Mouse (Mus musculus): ENCODE measurements around the gene Ptprb. TPM values are rescaled to one million over a fixed set of nuclear protein-coding genes. Genes with fewer than 3 reads are reported as not detected.
A peak's percentile ranks its signal among the peaks of the same experiment; 100 is the strongest.

Gene Ptprb
- 2.0 and 2.8 TPM in 2 replicates for polyA plus RNA-seq (2016; fragmentation: Nextera tagmentation; extraction: Ambion mirVana)

DNA sequence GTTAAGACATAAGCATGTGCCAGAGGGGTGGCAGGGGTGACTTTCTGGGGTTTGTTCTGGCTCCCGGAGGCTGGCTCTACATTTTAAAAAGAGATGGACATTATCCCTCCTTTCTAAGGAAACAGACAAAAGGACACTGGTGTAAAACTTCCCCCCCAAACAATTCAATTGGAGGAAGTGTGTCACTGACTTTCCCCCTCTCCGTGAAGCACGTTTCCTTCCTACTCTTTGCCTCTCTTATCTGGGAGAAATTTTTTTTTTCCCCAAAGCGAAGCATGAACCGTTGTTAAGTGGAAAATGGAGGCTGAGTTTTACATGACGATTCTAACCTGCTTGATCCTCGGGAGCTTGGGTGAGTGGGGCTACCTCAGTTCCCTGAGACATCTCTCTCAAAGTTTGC lies at the start of gene Ptprb:
Ptprb (plus strand) TSS at position 244 of the 400 bp plus-strand sequence.
- DNase-seq (ENCODE audit: low spot score) = no peak
- Histone ChIP-seq H3K9me3 (replicated peaks) (no peaks in the 10 kb centered on the region), H3K27ac (replicated peaks) (no peak within 1 kb of the TSS), H3K36me3 (no peaks in the 10 kb centered on the region), H3K4me3 (no peak within 1 kb of the TSS), H3K27me3 (ENCODE audit: low read depth, poor library complexity, severe bottlenecking) (no peaks in the 10 kb centered on the region), H3K4me1 (no peaks in the 10 kb centered on the region)
- WGBS = 82% methylated on average over 7 of the region's 7 CpGs

DNA sequence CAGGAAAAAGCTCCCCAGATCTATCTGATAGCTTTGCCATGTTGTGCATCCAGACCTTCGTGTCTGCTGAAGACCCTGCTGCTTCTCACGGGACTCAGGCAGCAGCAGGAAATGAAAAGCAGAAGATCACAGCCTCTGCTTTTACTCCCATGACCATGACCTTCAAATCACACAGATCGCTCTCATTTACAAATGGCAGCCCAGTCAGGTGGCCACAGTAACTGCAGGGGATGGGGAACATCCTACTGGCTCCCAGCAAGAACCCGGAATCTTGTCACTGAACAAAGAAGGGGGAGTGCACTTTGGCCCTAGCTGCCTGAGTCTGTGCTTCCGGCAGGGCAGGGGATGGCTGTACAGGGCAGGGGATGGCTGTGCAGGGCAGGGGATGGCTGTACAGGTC lies 40.0 kb upstream of the Ptprb start:
- Histone ChIP-seq H3K27me3 (ENCODE audit: low read depth, poor library complexity, severe bottlenecking) (no peaks in the 10 kb centered on the region), H3K9me3 (replicated peaks) (no peaks in the 10 kb centered on the region), H3K4me3 (no peak overlapping the region), H3K36me3 (no peaks in the 10 kb centered on the region), H3K27ac (replicated peaks) (no peak overlapping the region), H3K4me1 (no peaks in the 10 kb centered on the region)
- WGBS = 67% methylated on average over 5 of the region's 5 CpGs
- DNase-seq (ENCODE audit: low spot score) = no peak

DNA sequence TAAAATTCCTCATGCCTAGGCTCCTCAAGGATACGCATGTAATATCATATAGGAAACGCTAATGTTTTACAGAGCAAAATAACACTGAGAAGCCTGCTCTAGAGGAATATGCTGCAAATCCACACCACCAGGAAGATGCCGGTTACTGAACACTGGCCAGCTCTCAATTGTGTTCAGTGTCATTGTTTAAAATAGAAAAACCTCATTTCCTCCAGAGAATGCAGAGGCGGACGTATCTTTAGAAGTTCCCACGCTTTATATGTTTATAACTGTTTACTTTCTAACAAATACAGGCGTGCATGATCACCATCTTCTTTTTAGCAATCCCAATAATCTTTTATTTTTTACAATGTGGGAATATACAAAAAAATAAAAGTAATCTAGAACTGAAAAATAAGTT lies 33.1 kb upstream of the Ptprb start:
- Histone ChIP-seq H3K9me3 (replicated peaks) (no peaks in the 10 kb centered on the region), H3K4me1 (no peaks in the 10 kb centered on the region), H3K4me3 (no peak overlapping the region), H3K36me3 (no peaks in the 10 kb centered on the region), H3K27me3 (ENCODE audit: low read depth, poor library complexity, severe bottlenecking) (no peaks in the 10 kb centered on the region), H3K27ac (replicated peaks) (no peak overlapping the region)
- WGBS = 77% methylated on average over 7 of the region's 7 CpGs
- no peak for DNase-seq (ENCODE audit: low spot score)

DNA sequence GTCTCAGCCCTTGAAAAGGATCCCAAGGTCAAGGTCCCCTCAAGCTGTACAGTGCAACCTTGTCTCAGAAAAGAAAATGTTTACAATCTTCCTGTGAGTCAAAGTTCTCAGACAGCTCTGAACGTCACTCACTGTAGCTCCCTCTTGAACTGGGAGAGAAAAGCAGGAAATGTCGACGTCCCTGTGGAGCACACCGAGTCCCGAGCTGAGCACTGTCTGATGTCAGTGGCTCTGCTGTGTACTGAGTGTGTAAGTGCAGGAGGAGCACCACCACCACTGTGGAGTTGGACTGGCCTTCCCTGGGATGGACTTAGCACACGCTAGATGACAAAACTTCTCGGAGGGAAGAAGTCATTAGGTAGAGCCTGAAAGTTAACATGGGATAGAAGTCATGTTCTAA lies 31.9 kb upstream of the Ptprb start:
- no peaks in the 10 kb centered on the region for H3K27me3 ChIP-seq (ENCODE audit: low read depth, poor library complexity, severe bottlenecking)
- no peak for DNase-seq (ENCODE audit: low spot score)
- H3K4me3 ChIP-seq = no peak overlapping the region
- no peaks in the 10 kb centered on the region for H3K4me1 ChIP-seq
- H3K27ac ChIP-seq (replicated peaks) = no peak overlapping the region
- H3K9me3 ChIP-seq (replicated peaks) = no peaks in the 10 kb centered on the region
- H3K36me3 ChIP-seq = no peaks in the 10 kb centered on the region
- 63% methylated on average over 7 of the region's 7 CpGs for WGBS

DNA sequence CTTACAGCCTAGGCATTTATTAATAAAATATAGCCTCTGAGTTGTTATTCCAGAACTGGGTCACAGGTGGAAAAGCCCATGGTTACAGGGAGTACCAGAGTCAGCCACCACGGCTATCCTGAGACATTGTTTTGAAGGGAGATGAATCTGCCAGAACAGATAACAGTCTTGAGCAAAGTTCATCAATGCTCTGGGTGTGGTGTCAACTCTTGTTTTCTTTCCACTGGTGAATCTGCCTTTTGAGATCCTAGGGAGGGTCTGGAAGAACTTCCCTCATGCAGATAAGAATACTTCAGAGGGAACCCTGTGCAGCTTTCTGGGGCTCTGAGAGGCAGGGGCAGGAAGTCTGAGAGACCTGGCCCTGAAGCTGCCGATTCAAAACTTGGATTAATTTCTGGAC lies 29.7 kb upstream of the Ptprb start:
- WGBS = 76% methylated on average over 2 of the region's 2 CpGs

DNA sequence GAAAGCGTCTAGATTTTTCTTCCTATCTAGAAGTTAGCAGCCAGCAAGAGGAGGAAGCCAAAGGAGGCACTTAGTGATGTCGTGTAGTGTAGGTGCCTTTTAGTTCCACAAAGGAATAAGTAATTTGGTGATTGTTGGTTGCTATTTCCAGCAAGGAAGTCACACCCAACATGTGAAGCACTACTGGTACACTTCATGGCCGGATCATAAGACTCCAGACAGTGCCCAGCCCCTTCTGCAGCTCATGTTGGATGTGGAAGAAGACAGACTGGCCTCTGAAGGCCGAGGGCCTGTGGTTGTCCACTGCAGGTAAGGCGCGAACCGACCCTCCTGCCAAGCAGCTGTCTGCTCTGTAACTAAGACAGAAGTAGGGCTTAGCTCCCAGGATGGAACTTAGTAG lies 22.7 kb upstream of the Ptprb start:
- Histone ChIP-seq H3K4me1 (no peaks in the 10 kb centered on the region), H3K27ac (replicated peaks) (no peak overlapping the region), H3K4me3 (no peak overlapping the region), H3K9me3 (replicated peaks) (no peaks in the 10 kb centered on the region), H3K27me3 (ENCODE audit: low read depth, poor library complexity, severe bottlenecking) (no peaks in the 10 kb centered on the region), H3K36me3 (no peaks in the 10 kb centered on the region)
- WGBS = 87% methylated on average over 7 of the region's 7 CpGs
- DNase-seq (ENCODE audit: low spot score) = no peak

More for the DNA sequence above, 29.7 kb upstream of the Ptprb start:
- H3K27me3 ChIP-seq (ENCODE audit: low read depth, poor library complexity, severe bottlenecking) = no peaks in the 10 kb centered on the region
- H3K4me3 ChIP-seq = no peak overlapping the region
- H3K27ac ChIP-seq (replicated peaks) = no peak overlapping the region
- no peaks in the 10 kb centered on the region for H3K4me1 ChIP-seq
- no peaks in the 10 kb centered on the region for H3K9me3 ChIP-seq (replicated peaks)
- DNase-seq (ENCODE audit: low spot score) = no peak
- no peaks in the 10 kb centered on the region for H3K36me3 ChIP-seq

DNA sequence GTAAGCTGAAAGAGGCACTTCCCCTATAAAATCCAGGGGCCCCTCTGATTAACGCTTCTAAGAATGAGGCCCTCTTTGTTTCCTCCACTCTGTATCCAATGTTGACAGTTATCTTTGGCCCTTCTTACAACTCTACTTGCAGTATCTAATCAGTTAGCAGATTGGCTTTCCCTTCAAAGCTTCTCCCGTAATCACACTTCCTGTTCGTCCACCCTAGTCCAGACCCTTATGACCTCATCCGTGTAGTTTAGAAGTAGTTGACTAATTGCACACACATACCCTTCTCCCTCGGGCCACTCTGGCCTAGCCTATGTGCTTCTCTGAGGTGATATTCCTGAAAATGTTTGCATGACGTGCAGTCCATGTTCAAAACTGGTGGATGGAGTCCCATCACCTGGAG lies 21.4 kb upstream of the Ptprb start:
- H3K9me3 ChIP-seq (replicated peaks) = no peaks in the 10 kb centered on the region
- WGBS = 82% methylated on average over 6 of the region's 6 CpGs
- no peaks in the 10 kb centered on the region for H3K27me3 ChIP-seq (ENCODE audit: low read depth, poor library complexity, severe bottlenecking)
- no peak overlapping the region for H3K27ac ChIP-seq (replicated peaks)
- no peaks in the 10 kb centered on the region for H3K4me1 ChIP-seq
- no peak overlapping the region for H3K4me3 ChIP-seq
- H3K36me3 ChIP-seq = no peaks in the 10 kb centered on the region
- no peak for DNase-seq (ENCODE audit: low spot score)

DNA sequence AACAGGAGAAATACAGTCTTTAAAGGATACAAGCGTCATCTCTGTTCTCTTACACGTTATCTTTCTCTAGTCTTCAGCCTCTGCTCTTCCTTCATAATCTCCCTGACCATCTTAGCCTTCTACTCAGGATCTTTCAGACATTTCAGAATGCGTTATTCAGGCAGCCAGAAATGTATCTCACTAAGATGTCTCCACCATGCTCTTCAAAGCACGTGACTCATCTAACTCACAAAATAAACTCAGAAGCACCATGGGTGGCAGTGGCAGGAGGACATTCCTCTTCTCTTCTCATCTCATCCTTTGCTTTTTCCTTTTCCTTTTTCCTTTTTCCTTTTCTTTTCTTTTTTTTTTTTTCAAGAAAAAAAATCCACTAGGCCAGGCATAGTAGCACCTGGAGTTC lies 16.0 kb upstream of the Ptprb start:
- 72% methylated on average over 4 of the region's 4 CpGs for WGBS
- Histone ChIP-seq H3K27ac (replicated peaks) (no peak overlapping the region), H3K36me3 (no peaks in the 10 kb centered on the region), H3K9me3 (replicated peaks) (no peaks in the 10 kb centered on the region), H3K27me3 (ENCODE audit: low read depth, poor library complexity, severe bottlenecking) (no peaks in the 10 kb centered on the region), H3K4me3 (no peak overlapping the region), H3K4me1 (peaks cover 13% of the 10 kb centered on the region)
- DNase-seq (ENCODE audit: low spot score) = no peak

DNA sequence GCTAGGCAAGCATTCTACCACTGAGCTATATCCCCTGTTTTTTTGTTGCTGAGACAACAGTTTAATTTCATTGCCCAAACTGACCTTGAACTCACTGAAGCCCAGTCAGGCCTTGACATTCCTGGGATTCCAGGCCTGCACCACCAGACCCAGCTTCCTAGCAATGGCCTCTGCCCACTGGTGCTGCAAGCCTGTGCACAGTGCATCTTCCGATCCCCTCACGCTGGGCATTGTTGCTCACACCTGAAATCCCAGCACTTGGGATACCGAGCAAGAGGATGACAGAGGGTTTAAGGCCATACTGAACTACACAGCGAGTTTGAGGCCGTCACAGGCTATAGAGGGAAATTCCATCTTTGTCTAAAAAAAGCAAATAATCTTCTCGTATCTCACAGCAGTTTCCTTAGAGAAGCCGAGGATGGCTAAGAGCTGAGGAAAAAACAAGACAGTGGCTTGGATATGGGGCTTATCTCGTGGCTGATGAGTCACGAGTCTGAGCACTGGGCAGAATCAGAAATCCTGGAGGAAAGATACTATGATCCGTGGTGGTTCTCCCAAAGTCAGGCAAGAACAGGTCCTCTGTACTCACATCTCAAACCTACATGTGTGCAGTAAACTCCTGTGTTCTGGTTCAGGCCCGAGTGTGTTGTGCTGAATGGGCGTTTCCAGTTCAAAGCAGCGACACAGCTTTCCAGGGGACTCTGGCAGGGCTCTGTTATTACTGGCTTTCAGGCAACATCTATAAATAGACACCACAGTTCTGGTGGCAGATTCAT lies 14.5 kb upstream of the Ptprb start:
- Histone ChIP-seq H3K36me3 (no peaks in the 10 kb centered on the region), H3K4me3 (no peak overlapping the region), H3K27me3 (ENCODE audit: low read depth, poor library complexity, severe bottlenecking) (no peaks in the 10 kb centered on the region), H3K27ac (replicated peaks) (no peak overlapping the region), H3K4me1 (peaks cover 13% of the 10 kb centered on the region), H3K9me3 (replicated peaks) (no peaks in the 10 kb centered on the region)
- DNase-seq (ENCODE audit: low spot score) = no peak
- 73% methylated on average over 13 of the region's 13 CpGs for WGBS

DNA sequence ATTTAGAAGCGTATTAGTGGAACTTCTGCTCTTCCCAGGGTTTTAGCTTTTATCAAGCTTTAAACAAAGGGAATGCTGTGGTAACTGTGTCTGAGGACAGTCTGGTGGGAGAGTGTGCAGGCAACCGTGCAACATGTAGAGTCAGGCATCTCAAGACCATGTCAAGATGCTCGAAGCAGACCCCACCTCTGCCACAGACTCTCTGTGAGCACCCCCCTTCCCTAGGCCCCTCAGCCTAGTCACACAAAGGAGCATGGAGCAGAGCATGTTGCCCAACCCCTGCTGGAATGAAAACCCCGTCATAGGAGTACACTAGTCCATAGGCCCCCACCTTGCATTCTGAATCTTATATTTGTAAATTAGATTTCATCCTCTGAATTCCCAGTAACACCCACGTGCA lies 13.8 kb upstream of the Ptprb start:
- WGBS = 69% methylated on average over 5 of the region's 5 CpGs
- no peak for DNase-seq (ENCODE audit: low spot score)
- no peak overlapping the region for H3K4me3 ChIP-seq
- no peaks in the 10 kb centered on the region for H3K27me3 ChIP-seq (ENCODE audit: low read depth, poor library complexity, severe bottlenecking)
- H3K27ac ChIP-seq (replicated peaks) = no peak overlapping the region
- H3K4me1 ChIP-seq = peaks cover 13% of the 10 kb centered on the region
- H3K9me3 ChIP-seq (replicated peaks) = no peaks in the 10 kb centered on the region
- no peaks in the 10 kb centered on the region for H3K36me3 ChIP-seq

DNA sequence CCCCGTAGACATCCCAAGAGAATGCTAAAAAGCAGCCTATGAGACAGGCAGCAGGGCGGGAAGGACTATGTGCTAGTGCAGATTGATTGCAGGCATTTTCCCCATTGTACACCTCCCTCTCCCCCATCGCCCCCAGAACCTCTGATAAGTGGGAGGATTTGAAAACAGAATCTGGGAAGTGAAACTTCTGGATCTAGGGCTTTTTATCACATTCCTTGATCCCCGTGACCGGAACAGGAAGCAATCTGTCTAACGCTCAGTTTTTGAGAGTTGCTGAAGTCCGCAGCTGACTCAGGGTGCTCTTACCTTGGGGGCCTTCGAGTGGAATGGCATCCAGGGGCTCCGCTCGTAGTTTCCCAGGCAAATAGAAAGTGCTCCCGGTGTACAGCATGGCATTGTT lies 10.8 kb upstream of the Ptprb start:
- H3K9me3 ChIP-seq (replicated peaks) = no peaks in the 10 kb centered on the region
- peaks cover 37% of the 10 kb centered on the region for H3K4me1 ChIP-seq
- H3K4me3 ChIP-seq = no peak overlapping the region
- H3K36me3 ChIP-seq = no peaks in the 10 kb centered on the region
- H3K27ac ChIP-seq (replicated peaks) = no peak overlapping the region
- no peaks in the 10 kb centered on the region for H3K27me3 ChIP-seq (ENCODE audit: low read depth, poor library complexity, severe bottlenecking)
- no peak for DNase-seq (ENCODE audit: low spot score)
- WGBS = 86% methylated on average over 11 of the region's 11 CpGs

DNA sequence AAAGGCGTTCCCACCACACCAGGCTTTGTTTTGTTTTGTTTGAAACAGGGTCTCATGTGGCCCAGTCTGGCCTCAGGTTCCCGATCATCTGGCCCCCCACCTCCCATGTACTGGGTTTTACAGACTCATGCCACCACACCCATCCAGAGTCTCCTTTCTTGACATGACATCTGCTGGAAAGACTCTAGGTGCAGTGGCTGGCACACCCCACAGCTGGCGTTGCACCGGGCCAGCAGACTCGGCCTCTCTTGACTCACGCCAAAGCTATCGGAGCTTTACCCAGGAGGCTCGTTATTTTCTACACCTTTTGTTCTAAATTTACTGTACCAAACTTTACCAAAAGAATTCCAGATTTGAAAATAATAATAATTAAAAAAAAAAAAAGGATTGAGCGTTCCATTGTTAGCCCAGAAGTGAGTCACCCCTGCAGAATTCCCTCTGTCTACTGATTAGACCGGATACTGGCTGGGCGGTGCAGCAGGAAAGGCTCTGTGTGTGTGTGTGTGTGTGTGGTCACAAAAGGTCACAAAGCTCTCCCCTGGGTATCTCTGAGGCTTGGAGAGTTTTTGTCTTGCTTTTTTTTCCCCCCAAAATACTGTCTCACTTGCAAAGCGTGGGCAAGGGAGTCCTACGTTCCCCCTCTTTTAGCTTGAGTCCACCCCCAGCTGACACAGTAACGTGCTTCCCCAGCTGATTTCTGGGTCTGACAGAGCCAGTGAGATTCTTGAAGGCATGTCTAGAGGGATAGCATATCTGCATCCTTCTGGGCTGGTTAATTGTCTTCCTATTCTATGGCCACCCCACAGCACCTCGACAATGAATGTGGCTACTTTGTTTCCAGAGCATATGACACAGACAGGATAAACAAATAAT lies 8.5 kb upstream of the Ptprb start:
- Histone ChIP-seq H3K27ac (replicated peaks) (peak overlapping the region; percentile 33; the same call in 1 of the 2 replicates), H3K36me3 (no peaks in the 10 kb centered on the region), H3K27me3 (ENCODE audit: low read depth, poor library complexity, severe bottlenecking) (no peaks in the 10 kb centered on the region), H3K4me3 (no peak overlapping the region), H3K9me3 (replicated peaks) (no peaks in the 10 kb centered on the region), H3K4me1 (peaks cover 23% of the 10 kb centered on the region)
- WGBS = 78% methylated on average over 15 of the region's 15 CpGs
- DNase-seq (ENCODE audit: low spot score) = no peak

DNA sequence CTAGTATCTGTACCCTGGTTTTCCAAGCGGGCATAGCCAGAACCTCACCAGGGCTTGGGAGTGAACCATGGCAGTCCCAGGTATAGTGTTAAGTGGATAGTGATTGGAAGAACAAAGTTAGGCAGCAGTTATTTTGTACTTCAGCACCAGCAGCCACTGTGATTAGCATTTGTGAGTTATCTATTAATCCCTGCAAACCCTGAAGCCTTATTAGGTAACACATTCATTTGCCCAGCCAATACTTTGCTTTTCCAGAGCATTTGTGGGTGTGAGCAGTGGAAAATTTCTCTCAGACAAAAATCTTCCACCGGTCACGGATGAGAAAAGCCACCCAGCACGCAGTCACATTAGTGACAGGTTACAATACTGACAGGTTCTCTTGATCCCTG lies 7.9 kb upstream of the Ptprb start:
- H3K4me3 ChIP-seq = no peak overlapping the region
- H3K36me3 ChIP-seq = no peaks in the 10 kb centered on the region
- no peaks in the 10 kb centered on the region for H3K9me3 ChIP-seq (replicated peaks)
- no peak for DNase-seq (ENCODE audit: low spot score)
- H3K4me1 ChIP-seq = peaks cover 23% of the 10 kb centered on the region
- no peaks in the 10 kb centered on the region for H3K27me3 ChIP-seq (ENCODE audit: low read depth, poor library complexity, severe bottlenecking)
- H3K27ac ChIP-seq (replicated peaks) = no peak overlapping the region
- 70% methylated on average over 4 of the region's 4 CpGs for WGBS
